Mouse (Mus musculus) lung, postnatal 14 days (tissue): ENCODE measurements around the gene Vps33a.

ENCODE experiments used
- DNase-seq: peaks from one replicate; pipeline ENCODE4 v3.0.0; 2021

The Vps33a gene

GRCm38 (mm10) chr5:123572357-123573186 lies at the start of gene Vps33a:
Gene Vps33a (minus strand): TSS chr5:123573038.
- peak; percentile 99 for DNase-seq

- DNase-seq: no peak
Measured at GRCm38 (mm10) chr5:123622421-123622820, 49.6 kb upstream of the Vps33a start.

GRCm38 (mm10) chr5:123618558-123618957 lies 45.7 kb upstream of the Vps33a start:
- DNase-seq: no peak

GRCm38 (mm10) chr5:123614246-123614645 lies 41.4 kb upstream of the Vps33a start:
- DNase-seq: no peak

- DNase-seq: peak; percentile 84
Measured at GRCm38 (mm10) chr5:123609843-123610242, 37.0 kb upstream of the Vps33a start.

GRCm38 (mm10) chr5:123609416-123609815 lies 36.6 kb upstream of the Vps33a start:
- no peak for DNase-seq

- DNase-seq: no peak
Measured at GRCm38 (mm10) chr5:123607211-123607669, 34.4 kb upstream of the Vps33a start.

- DNase-seq: no peak
Measured at GRCm38 (mm10) chr5:123603496-123603895, 30.7 kb upstream of the Vps33a start.

GRCm38 (mm10) chr5:123602174-123602573 lies 29.3 kb upstream of the Vps33a start:
- DNase-seq: no peak

- DNase-seq: no peak
Measured at GRCm38 (mm10) chr5:123599319-123599718, 26.5 kb upstream of the Vps33a start.

GRCm38 (mm10) chr5:123593622-123594280 lies 20.9 kb upstream of the Vps33a start:
- no peak for DNase-seq

GRCm38 (mm10) chr5:123580043-123580442 lies 7.2 kb upstream of the Vps33a start:
- no peak for DNase-seq

- no peak for DNase-seq
Measured at GRCm38 (mm10) chr5:123576696-123577095, 3.9 kb upstream of the Vps33a start.

- DNase-seq: no peak
Measured at GRCm38 (mm10) chr5:123573362-123573761, 524 bp upstream of the Vps33a start.

GRCm38 (mm10) chr5:123561128-123561527 lies 11.7 kb downstream of the Vps33a start:
- no peak for DNase-seq

- no peak for DNase-seq
Measured at GRCm38 (mm10) chr5:123559588-123559987, 13.2 kb downstream of the Vps33a start.

GRCm38 (mm10) chr5:123556451-123556850 lies 16.4 kb downstream of the Vps33a start:
- DNase-seq: peak; percentile 12

GRCm38 (mm10) chr5:123555693-123556092 lies 17.1 kb downstream of the Vps33a start:
- DNase-seq: no peak

- no peak for DNase-seq
Measured at GRCm38 (mm10) chr5:123533801-123534200, 39.0 kb downstream of the Vps33a start.

- no peak for DNase-seq
Measured at GRCm38 (mm10) chr5:123530056-123530455, 42.8 kb downstream of the Vps33a start.

GRCm38 (mm10) chr5:123528641-123529040 lies 44.2 kb downstream of the Vps33a start:
- no peak for DNase-seq

GRCm38 (mm10) chr5:123525916-123526495 lies 46.8 kb downstream of the Vps33a start:
- DNase-seq: no peak

- no peak for DNase-seq
Measured at GRCm38 (mm10) chr5:123525281-123525680, 47.6 kb downstream of the Vps33a start, which contains the start of gene Gm49027. Gene Gm49027 (minus strand): TSS chr5:123525488.

- DNase-seq: no peak
Measured at GRCm38 (mm10) chr5:123524393-123524750, 48.5 kb downstream of the Vps33a start.
